Mouse (Mus musculus): ENCODE data around the gene Bpifa5.

DNA sequence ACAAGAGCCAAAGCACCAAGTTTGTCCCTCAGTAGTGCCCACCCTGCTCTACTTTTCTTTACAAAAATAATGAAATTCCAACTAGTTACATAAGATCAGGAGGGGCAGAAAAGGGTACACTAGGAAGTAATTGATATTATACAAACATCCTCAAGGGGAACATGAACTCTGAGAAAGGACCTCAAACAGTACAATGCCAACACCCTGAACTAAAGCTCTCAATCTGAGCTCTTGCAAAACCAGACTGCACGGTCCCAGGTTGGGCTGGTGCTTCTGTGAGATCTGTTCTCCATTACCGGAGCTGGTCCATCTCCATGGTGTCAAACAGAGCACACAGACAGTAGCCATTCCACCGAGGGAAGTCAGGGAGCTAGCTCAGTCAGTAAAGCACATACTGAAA, 45.0 kb upstream of the Bpifa5 start:
- TF ChIP-seq POLR2A (IDR thresholded peaks at IDR 0.05; ENCODE audit: borderline replicate concordance, control insufficient read depth, low read depth, low read length) (no peak), CTCF (IDR thresholded peaks at IDR 0.05; ENCODE audit: control insufficient read depth, insufficient read depth, low read length) (no peak)
